Mouse (Mus musculus) lung, adult 2 months (tissue): ENCODE measurements at regions not wholly inside any gene's neighbourhood (a gene's known extent, or its start where the extent isn't known, plus 50 kb on each side); places are given as distances from the start of the nearest gene placed in this dataset.

Source experiments
- CTCF ChIP-seq: fragments of 200-500 bp; IDR thresholded peaks from 2 replicates; pipeline ENCODE4 v1.5.1; 2011; ENCODE audit warnings: mild to moderate bottlenecking, low read length, control low read depth; ENCODE audit not compliant: insufficient read depth
- POLR2A ChIP-seq: fragments of 200-500 bp; IDR thresholded peaks from 2 replicates; pipeline ENCODE4 v1.6.1; 2011; ENCODE audit warnings: low read depth, mild to moderate bottlenecking, control low read depth, low read length, borderline replicate concordance; ENCODE audit errors: extremely low read depth

- no peak for TF ChIP-seq CTCF
- TF ChIP-seq POLR2A: no peak
Measured at GRCm38 (mm10) chr5:4257048-4257750, 65.0 kb downstream of the Mterf1b start.
